Mouse (Mus musculus): Measurements from ENCODE around the gene Pcnx. TPM values are rescaled to one million over a fixed set of nuclear protein-coding genes. Genes with fewer than 3 reads are reported as not detected.

Pcnx gene
- polyA plus RNA-seq (2012; ENCODE audit: insufficient read depth, insufficient read length, missing spikeins), result 24.9 and 25.7 TPM in 2 replicates

- peak within 1 kb of the TSS; percentile 23; the same call in 1 of the 2 replicates for H3K27ac ChIP-seq (ENCODE audit: insufficient read depth, low read depth, low read length)
- H3K4me1 ChIP-seq (ENCODE audit: control insufficient read depth, insufficient read depth, low read length), result peaks cover 23% of the 10 kb centered on the region
- peak within 1 kb of the TSS; percentile 92 for H3K4me3 ChIP-seq (ENCODE audit: insufficient read depth, low read length)
- TF ChIP-seq POLR2A (IDR thresholded peaks at IDR 0.05; ENCODE audit: borderline replicate concordance, low read depth, low read length), result no peak
- no peak for TF ChIP-seq CTCF (IDR thresholded peaks at IDR 0.05; ENCODE audit: low read depth, low read length)
Measured at GRCm38 (mm10) chr12:81859351-81860307, at the start of gene Pcnx. TSS of gene Pcnx (plus strand) at chr12:81860023.

GRCm38 (mm10) chr12:81810417-81810816 lies 49.4 kb upstream of the Pcnx start:
- TF ChIP-seq CTCF (IDR thresholded peaks at IDR 0.05; ENCODE audit: low read depth, low read length) (no peak), POLR2A (IDR thresholded peaks at IDR 0.05; ENCODE audit: borderline replicate concordance, low read depth, low read length) (no peak)
- no peak overlapping the region for H3K27ac ChIP-seq (ENCODE audit: insufficient read depth, low read depth, low read length)
- H3K4me3 ChIP-seq (ENCODE audit: insufficient read depth, low read length), result no peak overlapping the region
- H3K4me1 ChIP-seq (ENCODE audit: control insufficient read depth, insufficient read depth, low read length), result peaks cover 14% of the 10 kb centered on the region

GRCm38 (mm10) chr12:81814742-81815141 lies 45.1 kb upstream of the Pcnx start:
- Histone ChIP-seq H3K4me1 (ENCODE audit: control insufficient read depth, insufficient read depth, low read length) (peaks cover 10% of the 10 kb centered on the region), H3K4me3 (ENCODE audit: insufficient read depth, low read length) (no peak overlapping the region), H3K27ac (ENCODE audit: insufficient read depth, low read depth, low read length) (no peak overlapping the region)
- no peak for TF ChIP-seq POLR2A (IDR thresholded peaks at IDR 0.05; ENCODE audit: borderline replicate concordance, low read depth, low read length)
- no peak for TF ChIP-seq CTCF (IDR thresholded peaks at IDR 0.05; ENCODE audit: low read depth, low read length)

GRCm38 (mm10) chr12:81816330-81817125 lies 43.3 kb upstream of the Pcnx start:
- no peak overlapping the region for H3K4me3 ChIP-seq (ENCODE audit: insufficient read depth, low read length)
- no peak overlapping the region for H3K27ac ChIP-seq (ENCODE audit: insufficient read depth, low read depth, low read length)
- TF ChIP-seq CTCF (IDR thresholded peaks at IDR 0.05; ENCODE audit: low read depth, low read length), result no peak
- TF ChIP-seq POLR2A (IDR thresholded peaks at IDR 0.05; ENCODE audit: borderline replicate concordance, low read depth, low read length), result no peak
- peaks cover 11% of the 10 kb centered on the region for H3K4me1 ChIP-seq (ENCODE audit: control insufficient read depth, insufficient read depth, low read length)

GRCm38 (mm10) chr12:81817126-81817505 lies 42.7 kb upstream of the Pcnx start:
- Histone ChIP-seq H3K27ac (ENCODE audit: insufficient read depth, low read depth, low read length) (no peak overlapping the region), H3K4me3 (ENCODE audit: insufficient read depth, low read length) (no peak overlapping the region), H3K4me1 (ENCODE audit: control insufficient read depth, insufficient read depth, low read length) (peaks cover 15% of the 10 kb centered on the region)
- no peak for TF ChIP-seq POLR2A (IDR thresholded peaks at IDR 0.05; ENCODE audit: borderline replicate concordance, low read depth, low read length)
- TF ChIP-seq CTCF (IDR thresholded peaks at IDR 0.05; ENCODE audit: low read depth, low read length), result no peak

GRCm38 (mm10) chr12:81820700-81821099 lies 39.1 kb upstream of the Pcnx start:
- H3K4me3 ChIP-seq (ENCODE audit: insufficient read depth, low read length), result no peak overlapping the region
- no peak for TF ChIP-seq CTCF (IDR thresholded peaks at IDR 0.05; ENCODE audit: low read depth, low read length)
- TF ChIP-seq POLR2A (IDR thresholded peaks at IDR 0.05; ENCODE audit: borderline replicate concordance, low read depth, low read length), result no peak
- peaks cover 29% of the 10 kb centered on the region for H3K4me1 ChIP-seq (ENCODE audit: control insufficient read depth, insufficient read depth, low read length)
- no peak overlapping the region for H3K27ac ChIP-seq (ENCODE audit: insufficient read depth, low read depth, low read length)

GRCm38 (mm10) chr12:81822176-81822575 lies 37.6 kb upstream of the Pcnx start:
- H3K4me3 ChIP-seq (ENCODE audit: insufficient read depth, low read length), result no peak overlapping the region

GRCm38 (mm10) chr12:81822778-81823480 lies 36.9 kb upstream of the Pcnx start:
- H3K4me3 ChIP-seq (ENCODE audit: insufficient read depth, low read length), result no peak overlapping the region
- H3K4me1 ChIP-seq (ENCODE audit: control insufficient read depth, insufficient read depth, low read length), result peaks cover 29% of the 10 kb centered on the region
- no peak overlapping the region for H3K27ac ChIP-seq (ENCODE audit: insufficient read depth, low read depth, low read length)
- TF ChIP-seq CTCF (IDR thresholded peaks at IDR 0.05; ENCODE audit: low read depth, low read length) (no peak), POLR2A (IDR thresholded peaks at IDR 0.05; ENCODE audit: borderline replicate concordance, low read depth, low read length) (no peak)

More at GRCm38 (mm10) chr12:81822176-81822575, 37.6 kb upstream of the Pcnx start:
- no peak for TF ChIP-seq POLR2A (IDR thresholded peaks at IDR 0.05; ENCODE audit: borderline replicate concordance, low read depth, low read length)
- TF ChIP-seq CTCF (IDR thresholded peaks at IDR 0.05; ENCODE audit: low read depth, low read length), result no peak
- Histone ChIP-seq H3K27ac (ENCODE audit: insufficient read depth, low read depth, low read length) (no peak overlapping the region), H3K4me1 (ENCODE audit: control insufficient read depth, insufficient read depth, low read length) (peaks cover 29% of the 10 kb centered on the region)

GRCm38 (mm10) chr12:81828355-81828754 lies 31.5 kb upstream of the Pcnx start:
- H3K4me3 ChIP-seq (ENCODE audit: insufficient read depth, low read length), result no peak overlapping the region
- H3K27ac ChIP-seq (ENCODE audit: insufficient read depth, low read depth, low read length), result no peak overlapping the region
- peaks cover 13% of the 10 kb centered on the region for H3K4me1 ChIP-seq (ENCODE audit: control insufficient read depth, insufficient read depth, low read length)
- TF ChIP-seq POLR2A (IDR thresholded peaks at IDR 0.05; ENCODE audit: borderline replicate concordance, low read depth, low read length) (no peak), CTCF (IDR thresholded peaks at IDR 0.05; ENCODE audit: low read depth, low read length) (no peak)
